Mouse (Mus musculus): Measurements from ENCODE around the gene Tpm3. TPM values are rescaled to one million over a fixed set of nuclear protein-coding genes. Genes with fewer than 3 reads are reported as not detected.

Gene Tpm3
- polyA plus RNA-seq, 1 experiment from 2014 or later: 510 TPM

GRCm38 (mm10) chr3:90088617-90089016, 16.2 kb downstream of the Tpm3 start:
- H3K4me1 ChIP-seq: peaks cover 17% of the 10 kb centered on the region
- no peak overlapping the region for H3K9ac ChIP-seq
- no peaks in the 10 kb centered on the region for H3K9me3 ChIP-seq (replicated peaks)
- WGBS: 95% methylated on average over 2 of the region's 2 CpGs
- no peak for ATAC-seq (ENCODE audit: low FRiP score)
- H3K27ac ChIP-seq: no peak overlapping the region
- H3K4me3 ChIP-seq: no peak overlapping the region
- peaks cover 72% of the 10 kb centered on the region for H3K36me3 ChIP-seq
- H3K27me3 ChIP-seq: no peaks in the 10 kb centered on the region
- H3K4me2 ChIP-seq (replicated peaks): no peak overlapping the region

- WGBS: 89% methylated on average over 6 of the region's 6 CpGs
- H3K4me3 ChIP-seq: no peak overlapping the region
- H3K4me1 ChIP-seq: no peaks in the 10 kb centered on the region
- H3K36me3 ChIP-seq: peaks cover 86% of the 10 kb centered on the region
- no peak overlapping the region for H3K9ac ChIP-seq
- no peaks in the 10 kb centered on the region for H3K27me3 ChIP-seq
- ATAC-seq (ENCODE audit: low FRiP score): no peak
- no peaks in the 10 kb centered on the region for H3K9me3 ChIP-seq (replicated peaks)
- no peak overlapping the region for H3K4me2 ChIP-seq (replicated peaks)
- H3K27ac ChIP-seq: no peak overlapping the region
These were observed 18.4 kb downstream of the Tpm3 start for GRCm38 (mm10) chr3:90090892-90091291.

GRCm38 (mm10) chr3:90094453-90094852, 22.0 kb downstream of the Tpm3 start:
- WGBS: 96% methylated on average over 3 of the region's 3 CpGs
- no peak overlapping the region for H3K4me2 ChIP-seq (replicated peaks)
- H3K27me3 ChIP-seq: no peaks in the 10 kb centered on the region
- no peak overlapping the region for H3K4me3 ChIP-seq
- no peak overlapping the region for H3K27ac ChIP-seq
- H3K9ac ChIP-seq: no peak overlapping the region
- no peak for ATAC-seq (ENCODE audit: low FRiP score)
- no peaks in the 10 kb centered on the region for H3K9me3 ChIP-seq (replicated peaks)
- H3K4me1 ChIP-seq: no peaks in the 10 kb centered on the region
- peaks cover 75% of the 10 kb centered on the region for H3K36me3 ChIP-seq

GRCm38 (mm10) chr3:90097928-90098327, 25.5 kb downstream of the Tpm3 start:
- no peaks in the 10 kb centered on the region for H3K27me3 ChIP-seq
- no peak overlapping the region for H3K4me3 ChIP-seq
- WGBS: 93% methylated on average over 5 of the region's 5 CpGs
- ATAC-seq (ENCODE audit: low FRiP score): no peak
- no peaks in the 10 kb centered on the region for H3K9me3 ChIP-seq (replicated peaks)
- peaks cover 49% of the 10 kb centered on the region for H3K36me3 ChIP-seq
- H3K27ac ChIP-seq: no peak overlapping the region
- H3K4me1 ChIP-seq: no peaks in the 10 kb centered on the region
- no peak overlapping the region for H3K4me2 ChIP-seq (replicated peaks)
- H3K9ac ChIP-seq: no peak overlapping the region

GRCm38 (mm10) chr3:90101010-90101409, 28.6 kb downstream of the Tpm3 start:
- no peak for ATAC-seq (ENCODE audit: low FRiP score)
- no peak overlapping the region for H3K27ac ChIP-seq
- H3K4me2 ChIP-seq (replicated peaks): no peak overlapping the region
- no peaks in the 10 kb centered on the region for H3K9me3 ChIP-seq (replicated peaks)
- no peaks in the 10 kb centered on the region for H3K27me3 ChIP-seq
- WGBS: 93% methylated on average over 3 of the region's 3 CpGs
- H3K4me1 ChIP-seq: no peaks in the 10 kb centered on the region
- H3K4me3 ChIP-seq: no peak overlapping the region
- no peak overlapping the region for H3K9ac ChIP-seq
- H3K36me3 ChIP-seq: peaks cover 28% of the 10 kb centered on the region

- H3K4me2 ChIP-seq (replicated peaks): no peak overlapping the region
- no peak overlapping the region for H3K4me3 ChIP-seq
- 92% methylated on average over 2 of the region's 2 CpGs for WGBS
- H3K27ac ChIP-seq: no peak overlapping the region
- ATAC-seq (ENCODE audit: low FRiP score): no peak
- H3K36me3 ChIP-seq: peaks cover 24% of the 10 kb centered on the region
- H3K27me3 ChIP-seq: no peaks in the 10 kb centered on the region
- no peaks in the 10 kb centered on the region for H3K4me1 ChIP-seq
- H3K9ac ChIP-seq: no peak overlapping the region
- H3K9me3 ChIP-seq (replicated peaks): no peaks in the 10 kb centered on the region
These were observed 29.2 kb downstream of the Tpm3 start for GRCm38 (mm10) chr3:90101673-90102072.

GRCm38 (mm10) chr3:90102239-90102638, 29.8 kb downstream of the Tpm3 start:
- peaks cover 24% of the 10 kb centered on the region for H3K36me3 ChIP-seq
- ATAC-seq (ENCODE audit: low FRiP score): no peak

GRCm38 (mm10) chr3:90103176-90103575, 30.7 kb downstream of the Tpm3 start:
- no peak overlapping the region for H3K9ac ChIP-seq
- WGBS: 85% methylated on average over 2 of the region's 2 CpGs

More at GRCm38 (mm10) chr3:90102239-90102638, 29.8 kb downstream of the Tpm3 start:
- no peak overlapping the region for H3K27ac ChIP-seq
- H3K27me3 ChIP-seq: no peaks in the 10 kb centered on the region
- no peaks in the 10 kb centered on the region for H3K9me3 ChIP-seq (replicated peaks)
- H3K9ac ChIP-seq: no peak overlapping the region
- no peak overlapping the region for H3K4me2 ChIP-seq (replicated peaks)
- WGBS: 88% methylated on average over 2 of the region's 2 CpGs
- no peaks in the 10 kb centered on the region for H3K4me1 ChIP-seq
- H3K4me3 ChIP-seq: no peak overlapping the region

GRCm38 (mm10) chr3:90103938-90104337, 31.5 kb downstream of the Tpm3 start, which contains the start of gene Nup210l:
Gene Nup210l, plus strand, starts transcription at chr3:90104132.
- Histone ChIP-seq H3K9ac (no peak within 1 kb of the TSS), H3K4me3 (no peak within 1 kb of the TSS), H3K4me2 (replicated peaks) (no peak within 1 kb of the TSS), H3K27me3 (no peaks in the 10 kb centered on the region), H3K9me3 (replicated peaks) (no peaks in the 10 kb centered on the region), H3K27ac (no peak within 1 kb of the TSS), H3K4me1 (no peaks in the 10 kb centered on the region), H3K36me3 (peaks cover 13% of the 10 kb centered on the region)
- no peak for ATAC-seq (ENCODE audit: low FRiP score)
- 87% methylated on average over 13 of the region's 13 CpGs for WGBS

More at GRCm38 (mm10) chr3:90103176-90103575, 30.7 kb downstream of the Tpm3 start:
- Histone ChIP-seq H3K4me1 (no peaks in the 10 kb centered on the region), H3K4me2 (replicated peaks) (no peak overlapping the region), H3K4me3 (no peak overlapping the region), H3K27ac (no peak overlapping the region), H3K36me3 (peaks cover 21% of the 10 kb centered on the region), H3K27me3 (no peaks in the 10 kb centered on the region), H3K9me3 (replicated peaks) (no peaks in the 10 kb centered on the region)
- no peak for ATAC-seq (ENCODE audit: low FRiP score)

GRCm38 (mm10) chr3:90111706-90112105, 39.3 kb downstream of the Tpm3 start:
- H3K27me3 ChIP-seq: no peaks in the 10 kb centered on the region
- ATAC-seq (ENCODE audit: low FRiP score): no peak
- H3K4me1 ChIP-seq: no peaks in the 10 kb centered on the region
- H3K9ac ChIP-seq: no peak overlapping the region
- no peaks in the 10 kb centered on the region for H3K9me3 ChIP-seq (replicated peaks)
- WGBS: 87% methylated on average over 2 of the region's 2 CpGs
- no peaks in the 10 kb centered on the region for H3K36me3 ChIP-seq
- no peak overlapping the region for H3K4me2 ChIP-seq (replicated peaks)
- no peak overlapping the region for H3K4me3 ChIP-seq
- H3K27ac ChIP-seq: no peak overlapping the region

- no peak for ATAC-seq (ENCODE audit: low FRiP score)
- H3K4me3 ChIP-seq: no peak overlapping the region
- no peaks in the 10 kb centered on the region for H3K36me3 ChIP-seq
- no peaks in the 10 kb centered on the region for H3K9me3 ChIP-seq (replicated peaks)
- no peak overlapping the region for H3K4me2 ChIP-seq (replicated peaks)
- 82% methylated on average over 2 of the region's 2 CpGs for WGBS
- no peak overlapping the region for H3K9ac ChIP-seq
- H3K27me3 ChIP-seq: no peaks in the 10 kb centered on the region
- H3K27ac ChIP-seq: no peak overlapping the region
- no peaks in the 10 kb centered on the region for H3K4me1 ChIP-seq
These were observed 41.9 kb downstream of the Tpm3 start for GRCm38 (mm10) chr3:90114342-90114741.

- ATAC-seq (ENCODE audit: low FRiP score): no peak
- Histone ChIP-seq H3K36me3 (no peaks in the 10 kb centered on the region), H3K9ac (no peak overlapping the region), H3K4me1 (no peaks in the 10 kb centered on the region), H3K27ac (no peak overlapping the region), H3K9me3 (replicated peaks) (no peaks in the 10 kb centered on the region), H3K4me3 (no peak overlapping the region), H3K4me2 (replicated peaks) (no peak overlapping the region), H3K27me3 (no peaks in the 10 kb centered on the region)
- WGBS: 80% methylated on average over 3 of the region's 3 CpGs
These were observed 43.1 kb downstream of the Tpm3 start for GRCm38 (mm10) chr3:90115526-90115925.

GRCm38 (mm10) chr3:90118132-90118790, 45.8 kb downstream of the Tpm3 start:
- no peak for ATAC-seq (ENCODE audit: low FRiP score)
- no peak overlapping the region for H3K4me2 ChIP-seq (replicated peaks)
- no peak overlapping the region for H3K9ac ChIP-seq
- H3K4me1 ChIP-seq: no peaks in the 10 kb centered on the region
- H3K27ac ChIP-seq: no peak overlapping the region
- H3K27me3 ChIP-seq: no peaks in the 10 kb centered on the region
- no peaks in the 10 kb centered on the region for H3K36me3 ChIP-seq
- H3K4me3 ChIP-seq: no peak overlapping the region
- H3K9me3 ChIP-seq (replicated peaks): no peaks in the 10 kb centered on the region
- WGBS: 91% methylated on average over 13 of the region's 13 CpGs
